Mouse (Mus musculus) lung, postnatal 0 days (tissue): ENCODE measurements around the gene Pih1d1. TPM values are rescaled to one million over a fixed set of nuclear protein-coding genes. Genes with fewer than 3 reads are reported as not detected.

ENCODE experiments used
- ATAC-seq: fragments of 200-750 bp; cut with Nextera tagmentation; 2 replicates; pipeline ENCODE4 v1.8.0; 2017; ENCODE audit warnings: moderate library complexity
- DNase-seq: peaks from one replicate; pipeline ENCODE4 v3.0.0-alpha.2; 2016; ENCODE audit warnings: low spot score
- H3K27ac ChIP-seq: fragments of 300-500 bp; sonication (generic); 2 replicates; pipeline ENCODE4 v1.5.1; 2014; ENCODE audit warnings: antibody characterized with exemption, mild to moderate bottlenecking, low read length, mixed read lengths
- H3K27me3 ChIP-seq: fragments of 300-500 bp; sonication (generic); replicated peaks from 2 replicates; pipeline ENCODE4 v1.6.1; 2014; ENCODE audit warnings: low read length, mixed read lengths; ENCODE audit not compliant: insufficient read depth
- H3K36me3 ChIP-seq: fragments of 300-500 bp; sonication (generic); 2 replicates; pipeline ENCODE4 v1.6.1; 2014; ENCODE audit warnings: low read length, mixed read lengths; ENCODE audit not compliant: insufficient read depth
- H3K4me1 ChIP-seq: fragments of 300-500 bp; sonication (generic); 2 replicates; pipeline ENCODE4 v1.6.1; 2014; ENCODE audit warnings: antibody characterized with exemption, low read depth, low read length, mixed read lengths; ENCODE audit not compliant: insufficient read depth
- H3K4me2 ChIP-seq: fragments of 300-500 bp; sonication (generic); replicated peaks from 2 replicates; pipeline ENCODE4 v1.6.1; 2014; ENCODE audit warnings: low read depth, mild to moderate bottlenecking, low read length, moderate library complexity, mixed read lengths
- H3K4me3 ChIP-seq: fragments of 300-500 bp; sonication (generic); 2 replicates; pipeline ENCODE4 v1.5.1; 2014; ENCODE audit warnings: low read depth, low read length
- H3K9ac ChIP-seq: fragments of 300-500 bp; sonication (generic); replicated peaks from 2 replicates; pipeline ENCODE4 v1.6.1; 2014; ENCODE audit warnings: low read depth, mild to moderate bottlenecking
- H3K9me3 ChIP-seq: fragments of 300-500 bp; sonication (generic); 2 replicates; pipeline ENCODE4 v1.6.1; 2016; ENCODE audit warnings: low read length, mixed read lengths
- CTCF ChIP-seq: IDR thresholded peaks from 2 replicates; pipeline ENCODE4 v1.5.1; 2016; ENCODE audit warnings: antibody characterized with exemption, mild to moderate bottlenecking
- EP300 ChIP-seq: IDR thresholded peaks from 2 replicates; pipeline ENCODE4 v1.6.1; 2016; ENCODE audit warnings: antibody characterized with exemption, mild to moderate bottlenecking, control low read depth
- WGBS: fragments of 180-500 bp; shearing (Covaris S2); extraction: QIAGEN DNeasy Blood & Tissue Kit; methylation state at CpG from one replicate; pipeline ENCODE4 v1.1.7; 2014; 5-methylcytosine and 5-hydroxymethylcytosine counted together
- microRNA counts: library from miRNA; unstranded; fragments of <30 nt; microRNA quantifications from one replicate; lab custom pipeline; 2015
- microRNA-seq: library from miRNA; unstranded; fragments of <30 nt; microRNA quantifications from one replicate; pipeline ENCODE4, GENCODE M21; 2016
- polyA plus RNA-seq: library from polyadenylated mRNA; unstranded; fragments of >200 nt; fragmentation: Nextera tagmentation; extraction: Ambion mirVana; gene quantifications from 2 replicates; pipeline ENCODE4 v1.2.1, GENCODE M21; 2015

Gene Pih1d1
- polyA plus RNA-seq, 1 experiment from 2014 or later: 51.7 TPM

DNA sequence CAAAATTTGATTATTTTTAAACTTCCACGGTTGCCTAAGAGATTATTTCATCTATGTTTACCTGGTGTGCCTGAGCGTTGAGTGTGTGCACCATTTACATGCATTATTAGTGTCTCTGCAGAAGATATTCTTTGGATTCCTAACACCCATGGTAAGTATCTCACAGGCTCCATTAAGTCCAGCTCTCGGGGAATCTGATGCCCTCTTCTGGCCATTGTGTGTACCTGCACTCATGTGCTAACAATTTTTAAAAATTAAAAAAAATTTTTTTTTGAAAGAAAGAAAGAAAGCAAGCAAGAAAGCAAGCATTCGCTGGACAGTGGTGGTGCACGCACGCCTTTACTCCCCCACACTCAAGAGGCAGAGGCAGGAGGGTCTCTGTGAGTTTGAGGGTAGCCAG is 54.2 kb downstream of the Pih1d1 start:
- 71% methylated on average over 6 of the region's 6 CpGs for WGBS
- Histone ChIP-seq H3K4me2 (no peak overlapping the region), H3K36me3 (no peaks in the 10 kb centered on the region), H3K27ac (no peak overlapping the region), H3K9ac (no peak overlapping the region), H3K9me3 (no peaks in the 10 kb centered on the region), H3K4me3 (no peak overlapping the region), H3K27me3 (peaks cover 4% of the 10 kb centered on the region; the same call in 1 of the 2 replicates), H3K4me1 (no peaks in the 10 kb centered on the region; the same call in 1 of the 2 replicates)
- no peak for DNase-seq
- TF ChIP-seq CTCF (no peak), EP300 (no peak)
- ATAC-seq: no peak

MicroRNAs within 50 kb of the gene (microRNA counts, 519-probe panel; counts per million panel counts)
- 5,767 counts per million, percentile 74 among the panel's probes with 10 or more counts for microRNA mmu-miR-150 (lab: Ali Mortazavi, UCI)

Small RNA genes within 50 kb of the gene (microRNA-seq; reads per million reads assigned to microRNA genes)
- gene Mir150 (234 reads per million, percentile 58 among the genes with 10 or more reads in this experiment), gene Mir5121 (16.2 reads per million, percentile 28 among the genes with 10 or more reads in this experiment), gene Mir7055 (not detected)

Other genes starting within 250 kb of the Pih1d1 start
- 36.1 and 39.4 TPM in 2 replicates for gene Ap2a1, start 224.8 kb upstream of the Pih1d1 start, polyA plus RNA-seq
- gene Tsks, start 211.1 kb upstream of the Pih1d1 start, polyA plus RNA-seq: 0.44 and 0.57 TPM in 2 replicates
- 5.4 and 5.6 TPM in 2 replicates for gene Cpt1c, start 179.5 kb upstream of the Pih1d1 start, polyA plus RNA-seq
- gene Prmt1, start 167.7 kb upstream of the Pih1d1 start, polyA plus RNA-seq: 146 and 159 TPM in 2 replicates
- 90.4 and 96.5 TPM in 2 replicates for gene Irf3, start 156.7 kb upstream of the Pih1d1 start, polyA plus RNA-seq
- gene Bcl2l12, start 155.6 kb upstream of the Pih1d1 start, polyA plus RNA-seq: 29.0 and 33.2 TPM in 2 replicates
- gene Scaf1, start 137.9 kb upstream of the Pih1d1 start, polyA plus RNA-seq: 18.1 and 20.5 TPM in 2 replicates
- gene Rras, start 136.3 kb upstream of the Pih1d1 start, polyA plus RNA-seq: 160 TPM in 2 replicates
- gene Prr12, start 101.4 kb upstream of the Pih1d1 start, polyA plus RNA-seq: 6.4 and 6.7 TPM in 2 replicates
- gene Nosip, start 91.9 kb upstream of the Pih1d1 start, polyA plus RNA-seq: 54.6 and 62.8 TPM in 2 replicates
- gene Prrg2, start 91.6 kb upstream of the Pih1d1 start, polyA plus RNA-seq: 36.8 and 40.8 TPM in 2 replicates
- 158 and 162 TPM in 2 replicates for gene Rcn3, start 62.1 kb upstream of the Pih1d1 start, polyA plus RNA-seq
- gene Fcgrt, start 50.5 kb upstream of the Pih1d1 start, polyA plus RNA-seq: 138 and 143 TPM in 2 replicates
- gene Rps11, start 29.9 kb upstream of the Pih1d1 start, polyA plus RNA-seq: 972 and 1,016 TPM in 2 replicates
- gene Rpl13a, start 25.5 kb upstream of the Pih1d1 start, polyA plus RNA-seq: 1,107 and 1,148 TPM in 2 replicates
- gene Gm45713, start 18.1 kb upstream of the Pih1d1 start, polyA plus RNA-seq: 0.62 and 0.96 TPM in 2 replicates
- 5.1 and 6.1 TPM in 2 replicates for gene Flt3l, start 17.9 kb upstream of the Pih1d1 start, polyA plus RNA-seq
- 26.7 and 26.8 TPM in 2 replicates for gene Aldh16a1, start 281 bp downstream of the Pih1d1 start, polyA plus RNA-seq
- 0.56 and 0.65 TPM in 2 replicates for gene Slc17a7, start 9.6 kb downstream of the Pih1d1 start, polyA plus RNA-seq
- gene Gfy, start 25.3 kb downstream of the Pih1d1 start, polyA plus RNA-seq: not detected in 2 replicates
- gene Pth2, start 26.7 kb downstream of the Pih1d1 start, polyA plus RNA-seq: not detected in 2 replicates
- gene Ccdc155, start 50.6 kb downstream of the Pih1d1 start, polyA plus RNA-seq: 2.7 and 3.3 TPM in 2 replicates
- 0.93 and 1.1 TPM in 2 replicates for gene Dkkl1, start 57.8 kb downstream of the Pih1d1 start, polyA plus RNA-seq
- gene Tead2, start 61.5 kb downstream of the Pih1d1 start, polyA plus RNA-seq: 46.5 and 52.3 TPM in 2 replicates
- 9.1 and 9.8 TPM in 2 replicates for gene Cd37, start 84.8 kb downstream of the Pih1d1 start, polyA plus RNA-seq
- gene Slc6a16, start 86.8 kb downstream of the Pih1d1 start, polyA plus RNA-seq: not detected in 2 replicates
- not detected in 2 replicates for gene Slc6a21, start 123.2 kb downstream of the Pih1d1 start, polyA plus RNA-seq
- 19.2 and 21.9 TPM in 2 replicates for gene Trpm4, start 179.5 kb downstream of the Pih1d1 start, polyA plus RNA-seq
- 0.50 and 0.54 TPM in 2 replicates for gene Hrc, start 181.0 kb downstream of the Pih1d1 start, polyA plus RNA-seq
- gene Ppfia3, start 212.7 kb downstream of the Pih1d1 start, polyA plus RNA-seq: 1.8 and 2.0 TPM in 2 replicates
- 0.49 TPM in 1 of 2 replicates, not detected in the other for gene Lin7b, start 216.3 kb downstream of the Pih1d1 start, polyA plus RNA-seq
- gene Snrnp70, start 241.4 kb downstream of the Pih1d1 start, polyA plus RNA-seq: 85.3 and 104 TPM in 2 replicates